Mouse (Mus musculus): ENCODE measurements around the gene Efcab2. TPM values are rescaled to one million over a fixed set of nuclear protein-coding genes. Genes with fewer than 3 reads are reported as not detected.

Efcab2 gene
- polyA plus RNA-seq, 1 experiment from 2014 or later, result 8.4 TPM

DNA sequence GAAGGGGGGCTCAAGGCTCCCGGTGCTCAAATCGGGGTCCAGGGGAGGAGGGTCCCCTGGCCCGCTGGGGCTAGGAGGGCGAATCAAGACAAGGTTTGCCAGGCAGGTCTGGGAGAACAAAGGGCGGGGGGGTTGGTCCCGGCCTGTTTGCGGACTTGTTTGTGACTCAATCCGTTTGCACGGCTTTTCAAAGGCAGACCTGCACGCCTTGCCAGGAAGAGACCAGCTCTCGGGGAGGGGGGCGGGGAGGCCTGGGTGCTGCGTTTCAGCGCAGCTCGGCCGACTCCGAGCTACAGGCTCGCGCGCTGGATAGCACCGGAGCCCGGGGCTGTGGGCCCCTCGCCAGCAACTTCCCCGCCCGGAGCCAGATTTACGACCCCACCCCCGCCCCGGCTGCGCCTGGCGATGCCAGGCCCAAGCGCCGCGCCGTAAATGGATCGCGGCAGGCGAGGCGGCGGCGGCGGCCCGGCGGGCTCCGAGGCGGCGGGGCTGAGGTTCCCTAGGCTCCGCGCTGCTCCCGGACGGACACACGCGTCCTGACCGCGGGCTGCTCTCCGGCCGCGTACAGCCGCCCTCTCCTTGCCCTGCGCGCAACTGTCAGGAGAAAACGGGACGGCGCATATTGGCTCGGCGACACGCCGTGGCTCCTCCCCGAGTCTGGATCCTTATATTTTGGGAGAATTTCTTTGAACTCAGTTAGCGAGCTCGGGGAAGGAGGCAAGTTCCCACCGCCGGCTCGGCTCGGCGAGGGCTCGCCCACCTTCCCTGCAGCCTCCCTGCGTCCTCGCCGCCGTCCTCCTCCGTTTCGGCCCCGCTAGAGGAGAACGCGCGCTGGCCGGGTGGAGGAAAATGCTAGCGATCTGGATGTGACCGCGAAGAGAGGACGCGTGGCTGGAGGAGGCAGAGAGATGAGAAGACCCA, 122.8 kb downstream of the Efcab2 start, which contains the start of gene Kif26b:
Kif26b (plus strand) TSS at position 695 of the 921 bp plus-strand sequence.
- Histone ChIP-seq H3K36me3 (no peaks in the 10 kb centered on the region), H3K27me3 (peaks cover 9% of the 10 kb centered on the region), H3K4me3 (peak within 1 kb of the TSS; percentile 72), H3K9ac (peak within 1 kb of the TSS; percentile 92), H3K4me1 (replicated peaks) (peaks cover 53% of the 10 kb centered on the region), H3K9me3 (no peaks in the 10 kb centered on the region), H3K27ac (replicated peaks) (peak within 1 kb of the TSS; percentile 92), H3K4me2 (peak within 1 kb of the TSS; percentile 98)
- peak; percentile 76 for ATAC-seq (ENCODE audit: low read depth)
- WGBS, result under 1% methylated on average over 92 of the region's 92 CpGs

DNA sequence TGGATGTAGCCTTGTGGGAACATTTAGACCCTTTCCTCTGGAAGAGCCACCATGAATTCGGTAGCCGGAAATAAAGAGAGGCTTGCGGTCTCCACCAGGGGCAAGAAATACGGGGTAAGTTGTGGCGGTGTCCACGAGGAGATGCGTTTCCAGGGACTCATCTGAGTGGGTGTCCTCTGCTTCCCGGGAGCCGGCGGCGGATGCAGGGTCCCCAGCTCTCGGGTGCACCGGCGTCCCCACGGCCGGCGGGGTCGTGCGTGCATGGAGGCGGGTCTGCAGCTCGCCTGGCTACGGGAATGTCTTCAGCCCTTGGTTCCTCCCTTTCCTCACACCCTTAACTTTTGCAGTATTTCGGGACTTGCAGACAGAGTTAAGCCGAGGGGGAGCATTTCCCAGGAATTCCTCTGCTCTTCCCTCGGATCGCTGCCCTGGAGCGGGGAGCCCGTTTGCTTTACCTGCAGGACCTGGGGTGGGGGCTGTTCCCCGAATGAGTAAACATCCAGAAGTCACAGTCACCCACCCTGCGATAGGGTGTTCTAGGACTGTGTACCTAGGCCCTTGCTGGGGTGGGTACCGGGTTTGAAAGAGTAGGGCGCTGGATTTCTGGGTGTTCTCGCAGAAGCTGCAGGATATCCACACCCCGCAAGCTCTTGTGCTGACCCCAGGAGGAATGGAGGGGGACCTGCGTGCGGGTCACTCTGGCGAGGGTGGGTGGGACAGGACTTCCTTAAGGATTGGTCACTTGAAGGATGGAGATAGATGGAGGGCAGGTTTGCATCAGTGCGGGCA, 123.8 kb downstream of the Efcab2 start:
- H3K27ac ChIP-seq (replicated peaks), result peak overlapping the region; percentile 92
- peaks cover 61% of the 10 kb centered on the region for H3K4me1 ChIP-seq (replicated peaks)
- no peaks in the 10 kb centered on the region for H3K36me3 ChIP-seq
- under 1% methylated on average over 38 of the region's 38 CpGs for WGBS
- peak overlapping the region; percentile 98 for H3K4me2 ChIP-seq
- peak overlapping the region; percentile 72 for H3K4me3 ChIP-seq
- no peak for ATAC-seq (ENCODE audit: low read depth)
- peak overlapping the region; percentile 92 for H3K9ac ChIP-seq
- H3K9me3 ChIP-seq, result no peaks in the 10 kb centered on the region
- peaks cover 9% of the 10 kb centered on the region for H3K27me3 ChIP-seq

- Histone ChIP-seq H3K36me3 (no peaks in the 10 kb centered on the region), H3K4me3 (peak overlapping the region; percentile 72), H3K9me3 (no peaks in the 10 kb centered on the region), H3K27ac (replicated peaks) (peak overlapping the region; percentile 92), H3K9ac (peak overlapping the region; percentile 92), H3K4me1 (replicated peaks) (peaks cover 61% of the 10 kb centered on the region), H3K27me3 (peaks cover 9% of the 10 kb centered on the region), H3K4me2 (peak overlapping the region; percentile 98)
- WGBS, result 0% methylated on average over 61 of the region's 62 CpGs
- ATAC-seq (ENCODE audit: low read depth), result peak; percentile 41
Measured at GRCm38 (mm10) chr1:178530301-178531078, 124.6 kb downstream of the Efcab2 start.

Small RNA genes within 50 kb of the gene (microRNA-seq; reads per million reads assigned to microRNA genes)
- not detected for gene Gm27458

Other genes with a start within 250 kb of the Efcab2 start
- gene Desi2, start 218.7 kb upstream of the Efcab2 start, polyA plus RNA-seq (2015; fragmentation: Nextera tagmentation; extraction: Ambion mirVana), result 21.8 and 24.6 TPM in 2 replicates
- gene Cox20, start 87.0 kb upstream of the Efcab2 start, polyA plus RNA-seq (2015; fragmentation: Nextera tagmentation; extraction: Ambion mirVana), result 133 and 138 TPM in 2 replicates
- 295 and 366 TPM in 2 replicates for gene Hnrnpu, start 68.3 kb upstream of the Efcab2 start, polyA plus RNA-seq (2015; fragmentation: Nextera tagmentation; extraction: Ambion mirVana)
- gene Kif26b, start 123.0 kb downstream of the Efcab2 start, polyA plus RNA-seq (2015; fragmentation: Nextera tagmentation; extraction: Ambion mirVana), result 10.4 and 10.5 TPM in 2 replicates

Measured in neural tube, embryonic 13.5 days (tissue).